Mouse (Mus musculus): ENCODE measurements around the gene Zfp68. TPM values are rescaled to one million over a fixed set of nuclear protein-coding genes. Genes with fewer than 3 reads are reported as not detected.
"Not testable (repeated sequence)": the region's sequence is repeated elsewhere in the genome, so short reads cannot be mapped to it uniquely, and the experiment has no call there.

Zfp68 gene
- 10 to 100 TPM; 30.4 to 34.4 (median 31.5) TPM for total RNA-seq (2022)

DNA sequence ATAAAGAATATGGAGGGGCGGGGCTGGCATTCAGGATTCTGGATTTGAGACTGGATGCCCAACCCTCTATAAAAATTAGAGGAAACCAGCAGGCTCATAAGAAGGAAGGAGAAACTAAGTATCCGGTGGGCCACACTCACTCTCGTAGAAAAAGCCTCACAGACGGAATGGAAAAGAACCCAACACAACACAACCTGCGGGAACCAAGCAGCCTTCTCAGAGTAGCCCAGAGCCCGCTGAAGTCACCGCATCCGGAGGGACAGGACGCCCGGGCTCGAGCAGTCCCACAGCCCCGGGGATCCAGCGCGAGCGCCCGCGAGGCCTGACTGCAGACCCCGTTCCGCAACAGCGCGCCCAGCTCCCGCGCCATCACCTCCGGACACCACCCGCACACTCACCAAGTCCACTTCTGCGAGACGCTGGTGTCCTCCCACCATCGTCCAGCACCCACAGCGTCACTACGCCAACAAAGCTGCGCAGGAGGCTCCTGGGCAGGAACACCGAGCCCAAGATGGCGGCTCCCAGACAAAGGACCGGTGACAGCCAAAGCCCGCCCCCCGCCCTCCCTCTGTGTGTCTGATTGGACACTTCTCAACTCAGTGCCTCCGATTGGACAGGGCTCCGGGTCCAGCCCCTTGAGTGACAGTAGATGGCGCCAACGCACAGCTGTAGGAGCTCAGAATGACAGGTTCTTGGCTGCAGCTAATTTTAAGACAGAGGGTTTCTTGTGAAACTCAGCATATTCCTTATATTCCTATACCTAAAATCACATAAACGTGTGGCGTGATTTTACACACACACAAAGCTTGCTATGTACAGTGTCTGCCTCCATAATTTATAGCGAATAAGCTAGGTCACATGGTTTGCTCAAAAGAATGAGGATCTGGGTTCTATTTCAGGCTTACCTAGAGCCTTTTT is at the start of gene Zfp68:
Gene Zfp68, minus strand, starts transcription at position 551 of the 918 bp plus-strand sequence.
- DNase-seq (ENCODE audit: low spot score in 2 of 2): peak; percentile 95 to 96

DNA sequence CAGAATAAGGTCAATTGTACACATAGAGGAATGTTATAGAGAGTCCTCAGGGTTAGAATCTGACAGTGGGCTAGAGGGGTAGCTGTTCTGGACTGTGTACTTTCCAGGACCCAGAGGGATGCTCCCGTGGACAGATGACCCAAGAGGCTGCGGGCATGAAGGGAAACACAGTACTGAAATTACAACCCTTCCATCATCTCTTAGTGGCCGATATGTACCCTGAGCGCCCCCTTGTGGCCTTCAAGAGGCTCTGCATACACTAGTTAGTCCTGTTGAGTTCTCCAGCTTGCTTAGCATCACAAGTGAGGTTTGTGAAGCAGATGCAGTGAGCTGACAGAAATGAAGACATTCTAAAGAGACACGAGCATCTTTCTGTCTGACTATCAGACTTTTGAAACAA is 39.4 kb upstream of the Zfp68 start:
- DNase-seq (ENCODE audit: low spot score in 2 of 2): peak in 1 of 2 experiments; percentile 29

DNA sequence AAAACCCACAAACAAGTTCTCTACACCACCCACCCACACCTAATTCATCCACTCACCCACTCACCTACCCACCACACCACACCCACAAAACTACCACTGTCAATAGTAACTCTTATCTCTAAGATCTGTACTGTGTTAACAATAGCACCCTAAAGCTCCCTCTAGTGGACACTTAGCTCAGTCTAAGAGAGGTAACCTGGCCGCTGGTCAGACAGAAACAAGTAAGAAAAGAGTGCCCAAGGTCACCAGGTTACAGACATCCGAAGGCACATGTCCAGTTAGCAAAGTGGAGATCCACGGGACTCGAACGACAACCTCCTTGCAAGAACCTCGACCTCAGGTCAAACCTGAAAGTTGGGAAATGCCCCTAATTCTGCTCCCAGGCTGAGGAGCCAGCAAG is 38.3 kb upstream of the Zfp68 start:
- peak; percentile 6 to 16 for DNase-seq (ENCODE audit: low spot score in 2 of 2)

DNA sequence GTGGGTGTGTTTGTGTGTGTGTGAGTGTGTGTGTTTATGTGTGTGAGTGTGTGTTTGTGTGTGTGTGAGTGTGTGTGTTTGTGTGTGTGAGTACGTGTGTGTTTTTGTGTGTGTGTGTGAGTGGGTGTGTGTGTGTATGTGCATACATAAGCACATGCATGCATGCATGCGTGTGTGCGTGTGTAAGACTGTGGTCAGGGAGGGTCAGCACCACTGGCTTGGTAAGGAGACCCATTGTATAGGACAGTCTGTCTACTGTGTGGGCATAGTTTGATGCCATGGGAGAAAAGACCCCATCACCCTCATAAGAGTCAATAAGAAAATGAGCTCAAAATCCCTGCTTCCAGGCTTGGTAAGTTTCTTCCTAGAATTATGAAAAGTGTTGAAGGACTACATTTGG is 37.8 kb upstream of the Zfp68 start:
- DNase-seq (ENCODE audit: low spot score in 2 of 2): no peak

DNA sequence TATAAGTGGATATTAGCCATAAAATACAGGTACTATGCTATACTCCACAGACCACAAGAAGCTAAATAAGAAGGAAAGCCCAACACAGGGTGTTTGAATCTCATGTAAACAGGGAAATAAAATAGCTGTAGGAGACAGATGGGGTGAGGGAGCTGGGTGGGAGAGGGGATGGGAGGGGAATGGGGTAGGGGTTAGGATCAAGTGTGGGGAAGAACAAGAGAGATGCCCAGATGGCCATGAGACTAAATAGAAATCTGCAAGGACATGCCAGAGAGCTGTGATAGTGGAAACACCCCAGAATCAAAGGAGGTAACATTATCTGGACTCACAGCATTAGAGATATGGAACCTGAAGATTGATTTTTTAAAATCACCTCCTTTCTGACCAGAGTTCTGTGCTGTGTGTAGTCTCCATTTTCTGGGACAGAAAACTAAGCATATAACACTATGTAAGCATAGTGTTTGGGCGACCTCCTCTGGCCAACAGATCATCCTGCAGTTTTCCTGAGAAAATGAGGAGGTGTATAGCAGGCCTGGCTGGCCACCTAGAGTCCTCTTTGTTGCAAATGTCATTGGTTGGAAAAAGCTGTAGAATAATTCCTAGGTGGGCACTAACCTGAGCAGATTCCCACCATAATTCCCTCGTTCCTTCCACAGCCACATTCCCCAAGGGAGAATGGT is 37.1 kb upstream of the Zfp68 start:
- DNase-seq (ENCODE audit: low spot score in 2 of 2): peak; percentile 8 to 25

DNA sequence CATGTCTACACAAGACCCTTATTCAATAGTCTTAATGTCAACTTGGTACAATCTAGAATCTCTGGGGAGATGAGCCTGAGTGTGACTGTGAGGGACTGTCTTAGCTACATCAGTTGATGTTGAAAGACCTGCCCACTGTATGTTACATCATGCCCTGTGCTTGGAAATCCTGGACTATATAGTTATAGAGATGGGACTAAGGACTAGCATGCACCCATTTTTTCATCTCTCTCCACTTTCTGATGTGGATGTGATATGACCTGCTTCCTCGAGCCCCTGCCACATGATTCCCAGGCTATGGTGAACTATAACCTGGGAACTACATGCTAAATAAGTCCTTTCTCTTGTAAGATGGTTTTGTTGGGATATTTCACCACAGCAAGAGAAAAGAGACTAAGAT is 33.4 kb upstream of the Zfp68 start:
- DNase-seq (ENCODE audit: low spot score in 2 of 2): no peak

DNA sequence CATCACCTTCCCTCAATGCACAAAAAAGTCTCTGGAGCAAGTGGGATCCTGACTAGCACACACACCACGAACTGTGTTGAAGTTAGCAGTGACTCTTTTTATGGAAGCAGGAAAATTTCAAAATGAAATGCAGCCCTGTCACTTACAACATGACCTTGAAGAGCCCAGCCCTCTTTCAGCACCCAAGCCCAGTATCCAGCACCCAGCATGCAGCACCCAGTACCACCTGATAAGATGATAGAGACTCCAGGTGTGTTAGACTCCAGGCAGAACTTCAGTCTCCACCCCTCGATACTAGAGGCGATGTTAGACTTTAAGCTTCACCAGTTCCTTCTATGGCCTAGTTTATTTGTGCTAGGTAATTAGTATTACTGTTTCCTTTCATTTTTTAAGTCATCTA is 22.2 kb upstream of the Zfp68 start:
- DNase-seq (ENCODE audit: low spot score in 2 of 2): no peak

DNA sequence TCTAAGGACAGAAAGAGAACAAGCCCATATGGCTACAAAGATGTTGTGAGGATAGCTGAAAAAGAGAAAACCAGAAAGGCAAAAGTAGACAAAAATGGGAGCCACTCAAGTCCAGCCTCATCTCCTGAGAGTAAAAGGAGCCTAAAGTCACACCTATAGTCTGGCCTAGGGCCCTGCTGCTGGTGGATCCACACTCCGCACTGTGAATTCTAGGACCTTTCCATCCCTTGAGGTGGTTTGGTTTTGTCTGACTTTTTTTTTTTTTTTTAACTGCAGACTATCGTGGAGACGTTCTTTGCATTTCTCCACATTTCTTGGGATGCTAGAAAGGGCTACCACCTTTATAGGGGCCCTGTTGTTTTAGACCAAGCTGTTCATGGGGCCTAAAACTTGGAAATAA is 21.5 kb upstream of the Zfp68 start:
- DNase-seq (ENCODE audit: low spot score in 2 of 2): no peak

DNA sequence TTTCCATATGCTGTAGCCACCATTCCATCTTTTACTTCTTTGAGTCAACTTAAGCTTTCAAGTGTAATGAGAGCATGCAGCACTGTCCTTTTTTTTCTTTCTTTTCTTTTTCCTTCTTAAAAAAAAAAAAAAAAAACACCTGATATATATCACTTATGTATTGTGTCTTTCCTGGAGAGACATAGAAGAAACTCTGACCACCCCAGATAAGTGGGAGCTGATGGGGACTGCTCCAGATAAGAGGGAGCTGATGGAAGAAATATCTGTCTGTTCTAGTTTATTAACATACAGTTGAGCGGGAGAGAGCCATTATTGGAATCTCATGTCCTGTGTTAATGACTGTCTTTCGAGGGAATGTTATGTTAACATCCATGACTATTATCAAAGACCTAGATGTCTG is 16.9 kb upstream of the Zfp68 start:
- no peak for DNase-seq (ENCODE audit: low spot score in 2 of 2)

DNA sequence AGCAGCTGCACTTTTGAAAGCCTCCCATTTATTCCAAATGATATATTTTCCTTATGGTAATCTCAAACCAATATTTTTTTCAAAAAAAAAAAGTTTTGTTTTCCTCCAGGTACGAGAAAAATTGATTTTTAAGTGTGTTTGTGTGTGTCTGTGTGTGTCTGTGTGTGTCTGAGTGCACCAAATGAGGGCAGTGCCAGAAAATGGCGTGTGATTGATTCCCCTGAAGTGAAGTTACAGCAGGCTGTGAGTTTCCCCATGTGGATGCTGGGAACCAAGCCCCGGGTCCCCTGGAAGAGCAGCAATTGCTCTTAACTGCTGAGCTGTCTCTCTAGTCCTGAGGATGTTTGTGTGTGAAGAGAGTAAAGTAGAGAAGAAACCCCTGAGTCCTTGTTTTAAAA is 3.9 kb upstream of the Zfp68 start:
- DNase-seq (ENCODE audit: low spot score in 2 of 2): no peak

DNA sequence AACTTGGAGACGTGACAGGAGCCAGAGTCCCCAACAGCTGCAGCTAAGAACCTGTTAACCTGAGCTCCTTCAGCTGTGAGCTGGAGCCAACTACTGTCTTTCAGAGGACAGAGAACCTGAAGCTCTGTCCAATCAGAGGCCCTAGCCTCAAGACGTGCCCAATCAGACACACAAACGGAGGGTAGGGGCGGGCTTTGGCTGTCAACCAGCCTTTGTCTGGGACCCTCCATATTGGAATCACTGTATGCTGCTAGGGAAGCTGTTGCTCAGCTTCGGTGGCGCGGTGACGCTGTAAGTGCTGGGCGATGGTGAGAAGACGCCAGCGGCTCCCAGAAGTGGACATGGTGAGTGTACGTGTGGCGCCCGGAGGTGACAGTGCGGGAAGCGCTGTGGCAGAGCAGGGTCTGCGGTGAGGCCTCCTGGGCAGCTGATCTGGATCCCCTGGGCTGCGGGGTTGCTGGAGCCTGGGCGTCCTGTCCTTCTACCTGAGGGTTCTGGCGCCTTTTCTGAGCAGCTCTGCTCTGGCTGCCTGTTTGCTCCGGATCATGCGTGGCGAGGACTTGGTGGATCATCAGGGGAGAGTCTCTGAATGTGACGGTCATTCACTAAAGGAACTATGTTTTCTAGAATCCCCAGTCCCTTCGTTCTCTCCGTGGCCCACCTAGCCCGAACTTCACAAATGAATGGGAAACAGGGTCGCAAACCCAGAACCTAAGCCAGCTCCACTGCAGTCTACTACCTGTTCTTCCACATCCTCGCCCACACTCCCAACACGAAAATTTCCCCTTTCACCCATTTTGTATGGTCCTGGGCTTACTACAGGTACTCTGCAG is 3.3 kb upstream of the Zfp68 start, which contains the start of gene A430033K04Rik:
Gene A430033K04Rik, plus strand, starts transcription at position 215 of the 833 bp plus-strand sequence.
- DNase-seq (ENCODE audit: low spot score in 2 of 2): peak; percentile 95 to 96

DNA sequence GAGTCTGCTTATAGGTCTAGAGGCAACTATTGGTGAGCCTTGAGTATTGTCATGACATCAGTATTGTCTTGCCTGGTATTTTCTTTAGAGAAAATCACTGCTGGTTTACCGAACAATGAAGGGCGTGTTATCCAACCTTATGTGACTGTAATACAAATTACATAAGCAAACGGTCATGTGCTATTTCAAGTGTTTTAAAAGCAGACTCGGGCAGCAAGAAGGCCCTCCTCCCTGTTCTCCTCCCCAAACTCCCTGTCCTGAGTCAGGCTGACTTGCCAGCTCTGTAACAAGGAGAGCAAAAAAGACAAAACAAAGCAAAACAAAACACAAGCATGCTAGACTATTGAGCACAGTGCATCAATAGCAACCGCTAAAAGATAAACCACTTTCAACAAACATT is 1.3 kb upstream of the Zfp68 start:
- no peak for DNase-seq (ENCODE audit: low spot score in 2 of 2)

DNA sequence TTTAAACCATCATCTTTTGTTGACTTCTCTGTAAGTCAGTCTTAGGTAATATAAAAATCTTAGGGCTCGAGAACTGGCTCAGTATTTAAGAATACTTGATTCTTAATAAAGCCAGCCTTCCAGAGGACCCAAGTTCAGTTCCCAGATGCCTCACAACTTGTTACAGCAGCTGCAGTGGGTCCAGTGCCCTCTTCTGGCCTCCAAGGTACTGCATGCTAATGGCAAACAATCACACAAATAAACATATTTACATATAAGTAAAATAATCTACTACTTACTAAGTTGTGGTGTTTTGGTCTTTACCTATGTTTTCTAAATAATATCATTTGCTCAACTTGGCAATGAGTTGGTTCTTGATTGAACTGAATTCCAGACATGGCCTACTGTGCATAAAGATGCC is 1.2 kb downstream of the Zfp68 start:
- no peak for DNase-seq (ENCODE audit: low spot score in 2 of 2)

DNA sequence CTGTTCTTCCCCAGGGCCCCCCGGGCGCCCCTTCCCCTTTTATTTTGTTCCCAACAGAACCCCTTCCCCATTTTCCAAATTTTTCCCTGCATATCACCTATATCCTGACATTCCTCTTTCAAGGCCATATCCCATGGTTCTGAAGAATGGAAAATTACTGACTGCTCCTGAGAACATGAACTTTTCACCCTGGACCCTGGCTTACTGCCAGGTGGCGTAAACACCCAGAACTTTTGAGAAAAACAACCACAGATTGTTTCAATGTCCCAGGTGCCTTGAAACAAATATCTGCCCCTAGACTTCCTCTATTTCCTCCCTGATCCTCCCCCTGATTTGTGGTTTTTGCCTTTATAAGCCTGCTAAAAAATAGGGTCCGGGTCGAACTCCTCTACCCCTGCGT is 32.2 kb downstream of the Zfp68 start:
- DNase-seq (ENCODE audit: low spot score in 2 of 2): no peak

DNA sequence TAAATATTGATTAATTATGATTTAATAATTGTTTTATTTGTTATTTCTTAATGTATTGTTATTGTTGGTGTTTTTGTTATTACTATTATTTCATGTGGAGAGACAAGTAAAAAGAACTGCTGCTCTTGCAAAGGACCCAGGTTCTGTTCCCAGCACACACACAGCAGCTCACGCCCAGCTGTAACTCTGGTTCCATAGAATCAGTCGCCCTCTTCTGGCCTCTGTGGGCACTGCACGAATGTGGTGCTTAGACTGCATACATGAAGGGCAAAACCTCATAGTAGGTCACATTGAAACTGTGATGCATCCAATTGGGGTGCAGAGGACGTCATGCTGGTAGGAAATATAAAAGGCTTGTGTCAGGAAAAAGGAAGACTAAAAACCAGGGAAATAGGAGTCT is 47.9 kb downstream of the Zfp68 start:
- no peak for DNase-seq (ENCODE audit: low spot score in 2 of 2)

DNA sequence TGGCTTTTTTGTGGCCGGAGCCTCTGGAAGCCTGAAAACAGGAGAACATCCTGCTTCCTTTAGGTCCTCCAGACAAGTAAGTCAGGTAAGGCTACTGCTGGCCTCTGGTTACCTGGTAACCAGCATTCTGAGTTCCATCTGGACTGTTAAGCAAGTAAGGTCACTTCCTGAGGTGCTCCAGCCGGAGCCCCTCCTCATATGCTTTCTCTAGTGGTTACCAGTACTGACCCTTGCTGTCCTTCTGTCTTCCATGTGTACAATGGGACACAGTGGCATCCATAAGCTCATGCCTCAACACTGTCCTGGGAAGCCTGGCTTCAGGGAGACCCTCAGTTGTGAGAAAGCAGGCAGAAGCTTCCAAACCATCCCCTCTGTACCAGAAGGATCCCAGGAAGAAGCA is 54.9 kb downstream of the Zfp68 start, which contains the start of gene 1700123K08Rik:
Gene 1700123K08Rik, minus strand, starts transcription at position 101 of the 400 bp plus-strand sequence.
- DNase-seq (ENCODE audit: low spot score in 2 of 2): not testable (repeated sequence)

Small RNA genes lying within 50 kb of the gene (microRNA-seq; reads per million reads assigned to microRNA genes)
- 0 reads per million in 2 experiments for gene Gm24082

Other genes starting within 250 kb of the Zfp68 start
- gene Zfp157, start 178.3 kb downstream of the Zfp68 start, total RNA-seq (2022): 10 to 100 TPM; 21.1 to 29.6 (median 24.7) TPM
- under 1 TPM in 1 of 4 experiments, not detected in 3; 0.45 TPM for gene 1700123K08Rik, start 55.0 kb downstream of the Zfp68 start, total RNA-seq (2022)
- 10 to 100 TPM; 14.6 to 17.7 (median 16.9) TPM for gene A430033K04Rik, start 3.1 kb upstream of the Zfp68 start, total RNA-seq (2022)
- 10 to 100 TPM; 32.2 to 47.0 (median 38.6) TPM for gene Fam20c, start 134.8 kb upstream of the Zfp68 start, total RNA-seq (2022)
- gene Gm5294, start 200.3 kb upstream of the Zfp68 start, total RNA-seq (2022): not detected